Mouse (Mus musculus) brain, embryonic 14.5 days (tissue): ENCODE results near the gene Lamb1.

Experiments
- CTCF ChIP-seq: fragments of 200-500 bp; IDR thresholded peaks from 2 replicates; pipeline ENCODE4 v1.5.1; 2012; ENCODE audit warnings: inconsistent platforms, mild to moderate bottlenecking, moderate library complexity, borderline replicate concordance; ENCODE audit not compliant: insufficient read depth, insufficient read length; ENCODE audit errors: extremely low read depth
- POLR2A ChIP-seq: fragments of 200-500 bp; IDR thresholded peaks from 2 replicates; pipeline ENCODE4 v1.6.1; 2012; ENCODE audit warnings: mild to moderate bottlenecking, inconsistent platforms, borderline replicate concordance; ENCODE audit not compliant: poor library complexity, insufficient read depth, insufficient read length, severe bottlenecking; ENCODE audit errors: extremely low read depth

GRCm38 (mm10) chr12:31227167-31227566, 37.9 kb upstream of the Lamb1 start:
- TF ChIP-seq CTCF (no peak), POLR2A (no peak)
